Mouse (Mus musculus) midbrain, postnatal 0 days (tissue): Measurements from ENCODE around the gene Nfam1. TPM values are rescaled to one million over a fixed set of nuclear protein-coding genes. Genes with fewer than 3 reads are reported as not detected.

Experiments
- ATAC-seq: fragments of 200-750 bp; cut with Nextera tagmentation; 2 replicates; pipeline ENCODE4 v1.8.0; 2017; ENCODE audit warnings: moderate number of reproducible peaks, mild to moderate bottlenecking, moderate TSS enrichment, moderate library complexity; ENCODE audit not compliant: low FRiP score
- DNase-seq: peaks from one replicate; pipeline ENCODE4 v3.0.0-alpha.2; 2015; ENCODE audit warnings: low spot score
- H3K27ac ChIP-seq: fragments of 300-500 bp; sonication (generic); 2 replicates; pipeline ENCODE4 v1.5.1; 2014; ENCODE audit warnings: low read depth, mild to moderate bottlenecking, low read length, mixed read lengths
- H3K27me3 ChIP-seq: fragments of 300-500 bp; sonication (generic); 2 replicates; pipeline ENCODE4 v1.6.1; 2014; ENCODE audit warnings: low read length, control low read depth, mixed read lengths; ENCODE audit not compliant: insufficient read depth
- H3K36me3 ChIP-seq: fragments of 300-500 bp; sonication (generic); 2 replicates; pipeline ENCODE4 v1.6.1; 2014; ENCODE audit warnings: low read length, control low read depth, mixed read lengths; ENCODE audit not compliant: insufficient read depth
- H3K4me1 ChIP-seq: fragments of 300-500 bp; sonication (generic); 2 replicates; pipeline ENCODE4 v1.6.1; 2014; ENCODE audit warnings: mild to moderate bottlenecking, control low read depth, antibody characterized with exemption, low read length, mixed read lengths; ENCODE audit not compliant: insufficient read depth
- H3K4me2 ChIP-seq: fragments of 300-500 bp; sonication (generic); 2 replicates; pipeline ENCODE4 v1.6.1; 2014; ENCODE audit warnings: low read depth, mild to moderate bottlenecking, low read length, mixed read lengths; ENCODE audit not compliant: poor library complexity, severe bottlenecking
- H3K4me3 ChIP-seq: fragments of 300-500 bp; sonication (generic); 2 replicates; pipeline ENCODE4 v1.5.1; 2014; ENCODE audit warnings: low read depth, mild to moderate bottlenecking, low read length, moderate library complexity
- H3K9ac ChIP-seq: fragments of 300-500 bp; sonication (generic); replicated peaks from 2 replicates; pipeline ENCODE4 v1.6.1; 2014; ENCODE audit warnings: mild to moderate bottlenecking, low read length, moderate library complexity, mixed read lengths; ENCODE audit not compliant: poor library complexity, severe bottlenecking
- H3K9me3 ChIP-seq: fragments of 300-500 bp; sonication (generic); 2 replicates; pipeline ENCODE4 v1.6.1; 2016; ENCODE audit warnings: low read length, control low read depth
- CTCF ChIP-seq: IDR thresholded peaks from 2 replicates; pipeline ENCODE4 v1.5.1; 2016; ENCODE audit warnings: antibody characterized with exemption, mild to moderate bottlenecking
- WGBS: fragments of 180-500 bp; shearing (Covaris S2); extraction: QIAGEN DNeasy Blood & Tissue Kit; methylation state at CpG from one replicate; pipeline ENCODE4 v1.1.7; 2014; 5-methylcytosine and 5-hydroxymethylcytosine counted together
- microRNA-seq: library from miRNA; unstranded; fragments of <30 nt; microRNA quantifications from one replicate; pipeline ENCODE4, GENCODE M21; 2016; ENCODE audit warnings: borderline number of aligned reads
- polyA plus RNA-seq: library from polyadenylated mRNA; unstranded; fragments of >200 nt; fragmentation: Nextera tagmentation; extraction: Ambion mirVana; gene quantifications from 2 replicates; pipeline ENCODE4 v1.2.1, GENCODE M21; 2015
- total RNA-seq: library from RNA; depleted of rRNA; stranded (reverse); fragments of >200 nt; gene quantifications from 2 replicates; pipeline ENCODE4 v1.2.3, GENCODE M21; 2014; rRNA removed

The Nfam1 gene
- total and polyA plus RNA-seq, 2 experiments from 2014 or later, result 1.9 to 4.1 TPM

DNA sequence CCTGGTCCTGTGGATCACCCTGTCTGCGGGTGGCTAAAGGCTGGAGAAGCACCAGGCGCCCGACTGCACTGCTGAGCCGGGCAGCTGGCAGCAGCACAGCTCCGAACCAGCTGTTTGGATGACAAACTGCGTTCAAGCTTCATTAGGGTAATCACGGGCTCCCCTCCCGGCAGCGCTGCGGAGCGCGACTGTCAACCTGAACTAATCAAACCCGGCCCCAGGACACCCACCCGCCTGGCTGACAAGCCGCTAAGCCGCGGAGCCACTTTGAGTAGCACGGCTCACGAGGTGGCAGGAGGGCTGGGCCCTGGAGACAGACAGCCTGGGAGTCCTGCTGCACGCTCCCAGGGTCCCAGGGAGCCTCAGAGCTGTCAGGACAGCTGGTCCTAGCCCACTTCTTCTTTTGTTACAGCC, 80.8 kb downstream of the Nfam1 start:
- TF ChIP-seq CTCF, result peak; percentile 16; the same call in 1 of the 2 replicates
- WGBS, result 7% methylated on average over 20 of the region's 20 CpGs
- DNase-seq, result peak; percentile 79
- Histone ChIP-seq H3K36me3 (no peaks in the 10 kb centered on the region), H3K9ac (no peak overlapping the region), H3K9me3 (no peaks in the 10 kb centered on the region), H3K27me3 (no peaks in the 10 kb centered on the region), H3K4me3 (no peak overlapping the region), H3K27ac (no peak overlapping the region), H3K4me1 (peaks cover 18% of the 10 kb centered on the region), H3K4me2 (peak overlapping the region; percentile 15; the same call in 1 of the 2 replicates)
- ATAC-seq, result peak; percentile 22; the same call in 1 of the 2 replicates

GRCm38 (mm10) chr15:82950246-82950645, 82.9 kb downstream of the Nfam1 start:
- Histone ChIP-seq H3K36me3 (no peaks in the 10 kb centered on the region), H3K27me3 (no peaks in the 10 kb centered on the region), H3K4me3 (no peak overlapping the region), H3K9ac (no peak overlapping the region), H3K27ac (no peak overlapping the region), H3K9me3 (no peaks in the 10 kb centered on the region), H3K4me1 (peaks cover 13% of the 10 kb centered on the region), H3K4me2 (no peak overlapping the region)
- DNase-seq, result no peak
- no peak for ATAC-seq
- 67% methylated on average over 8 of the region's 8 CpGs for WGBS
- no peak for TF ChIP-seq CTCF

DNA sequence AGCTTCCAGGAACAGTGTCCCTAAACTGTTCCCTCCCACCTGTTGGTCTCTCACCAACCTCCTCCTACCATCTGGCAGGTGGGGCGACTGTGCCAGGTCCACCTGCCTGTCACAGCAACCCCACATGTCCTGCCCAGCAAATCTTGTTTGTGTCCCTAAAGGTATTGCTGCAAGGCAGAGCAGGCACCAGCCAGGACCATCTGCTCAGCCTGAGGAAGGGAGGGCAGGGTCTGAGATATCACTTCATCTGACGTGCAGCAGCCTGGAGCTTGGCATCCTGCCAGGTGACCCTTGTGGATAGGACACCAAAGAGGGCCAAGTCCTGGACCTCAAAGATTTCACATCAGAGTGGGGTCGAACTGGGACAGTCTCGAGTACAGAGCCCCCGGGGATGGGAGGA, 85.7 kb downstream of the Nfam1 start:
- Histone ChIP-seq H3K9me3 (no peaks in the 10 kb centered on the region), H3K27ac (no peak overlapping the region), H3K4me1 (peaks cover 11% of the 10 kb centered on the region), H3K27me3 (no peaks in the 10 kb centered on the region), H3K9ac (no peak overlapping the region), H3K4me3 (no peak overlapping the region), H3K36me3 (no peaks in the 10 kb centered on the region), H3K4me2 (no peak overlapping the region)
- TF ChIP-seq CTCF, result no peak
- 69% methylated on average over 5 of the region's 5 CpGs for WGBS
- ATAC-seq (no peak), DNase-seq (no peak)

DNA sequence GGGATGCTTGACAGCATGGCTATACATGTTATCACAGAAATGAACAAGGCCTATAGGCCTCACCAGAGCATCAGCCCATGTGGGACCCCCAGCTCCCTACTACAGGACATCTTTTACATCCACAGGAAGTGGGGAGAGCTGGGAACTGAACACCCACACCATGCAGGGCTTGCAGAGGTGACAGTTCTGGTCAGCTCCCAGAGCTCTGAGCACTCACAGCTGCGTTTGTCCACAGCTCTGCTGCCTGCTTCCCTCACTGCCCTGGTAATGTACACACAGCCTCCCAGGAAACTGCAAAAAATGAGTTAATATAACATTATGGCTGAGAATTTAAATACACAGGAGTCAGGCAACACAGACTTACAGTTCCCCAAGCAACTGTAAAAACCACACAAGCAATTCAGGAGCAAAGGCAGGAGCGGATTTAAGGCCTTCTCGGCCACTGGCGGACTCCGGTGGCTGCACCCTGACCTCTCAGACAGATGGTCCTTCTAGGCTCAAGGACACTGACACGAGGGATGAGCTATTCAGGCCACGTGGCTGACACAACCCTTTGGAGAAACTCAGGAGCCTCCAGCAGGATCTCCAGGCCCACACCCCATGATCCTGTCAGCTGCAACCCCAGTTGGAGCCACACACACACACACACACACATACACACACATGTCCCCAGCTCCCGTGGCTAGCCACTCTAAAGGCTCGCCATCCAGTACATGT, 88.5 kb downstream of the Nfam1 start:
- Histone ChIP-seq H3K4me2 (no peak overlapping the region), H3K27ac (no peak overlapping the region), H3K36me3 (no peaks in the 10 kb centered on the region), H3K4me1 (peaks cover 28% of the 10 kb centered on the region), H3K27me3 (no peaks in the 10 kb centered on the region), H3K9me3 (no peaks in the 10 kb centered on the region), H3K9ac (no peak overlapping the region), H3K4me3 (no peak overlapping the region)
- ATAC-seq (no peak), DNase-seq (no peak)
- 83% methylated on average over 9 of the region's 9 CpGs for WGBS
- TF ChIP-seq CTCF, result no peak

Small RNAs within 50 kb of the gene (microRNA-seq; reads per million reads assigned to microRNA genes)
- 21.4 reads per million, percentile 29 among the genes with 10 or more reads in this experiment for gene Mir3080

Other genes with a start within 250 kb of the Nfam1 start
- gene Cyp2d26, start 239.0 kb downstream of the Nfam1 start, total RNA-seq, result not detected in 2 replicates
- not detected in 2 replicates for gene Cyp2d26, start 239.0 kb downstream of the Nfam1 start, polyA plus RNA-seq
- 125 and 131 TPM in 2 replicates for gene Tcf20, start 45.4 kb downstream of the Nfam1 start, total RNA-seq
- 10.6 and 11.8 TPM in 2 replicates for gene Tcf20, start 45.4 kb downstream of the Nfam1 start, polyA plus RNA-seq
- gene Serhl, start 56.2 kb upstream of the Nfam1 start, total RNA-seq, result 4.2 and 6.7 TPM in 2 replicates
- 38.5 and 40.0 TPM in 2 replicates for gene Serhl, start 56.2 kb upstream of the Nfam1 start, polyA plus RNA-seq
- gene Rrp7a, start 89.5 kb upstream of the Nfam1 start, total RNA-seq, result 171 and 228 TPM in 2 replicates
- 92.7 and 95.2 TPM in 2 replicates for gene Rrp7a, start 89.5 kb upstream of the Nfam1 start, polyA plus RNA-seq
- 93.3 and 114 TPM in 2 replicates for gene Poldip3, start 116.1 kb upstream of the Nfam1 start, total RNA-seq
- 108 and 110 TPM in 2 replicates for gene Poldip3, start 116.1 kb upstream of the Nfam1 start, polyA plus RNA-seq
- 76.8 and 86.5 TPM in 2 replicates for gene Cyb5r3, start 139.3 kb upstream of the Nfam1 start, total RNA-seq
- 127 and 146 TPM in 2 replicates for gene Cyb5r3, start 139.3 kb upstream of the Nfam1 start, polyA plus RNA-seq
- 7.9 and 8.6 TPM in 2 replicates for gene A4galt, start 218.5 kb upstream of the Nfam1 start, total RNA-seq
- 5.1 and 5.6 TPM in 2 replicates for gene A4galt, start 218.5 kb upstream of the Nfam1 start, polyA plus RNA-seq